Mouse (Mus musculus) heart, postnatal 14 days (tissue): ENCODE results near the gene Rbp4. TPM values are rescaled to one million over a fixed set of nuclear protein-coding genes. Genes with fewer than 3 reads are reported as not detected.
A peak's percentile ranks its signal among the peaks of the same experiment; 100 is the strongest.

Experiments used
- DNase-seq, 2 experiments: peaks; one replicate each; pipeline ENCODE4 v3.0.0; 2021 to 2022
- intact Hi-C: fragments of 180-260 bp; cut with DNase I; formaldehyde crosslinking; loops from one replicate; pipeline ENCODE4 v1.15.1; 2025
- long read RNA-seq, 2 experiments: library from polyadenylated mRNA; stranded (forward); transcript quantifications; one replicate each; pipeline ENCODE4 v2.0.0; 2021
- total RNA-seq, 2 experiments: library from RNA; stranded (reverse); gene quantifications; 2 replicates each; pipeline ENCODE4 v1.2.3; 2021

Gene Rbp4
- total RNA-seq: 1 to 10 TPM; 2.4 to 2.6 TPM
- long read RNA-seq, experiment 1, partial matches to known transcripts: 0 of 3 reads
- long read RNA-seq, experiment 1, other reads (novel, unspliced or antisense): 0 of 3 reads
- long read RNA-seq, experiment 2, transcript Rbp4-202 (6 exons, 937 nt): major isoform, 7 of 14 reads
- long read RNA-seq, experiment 2, partial matches to known transcripts: 0 of 14 reads
- long read RNA-seq, experiment 2, other reads (novel, unspliced or antisense): 7 of 14 reads

DNA sequence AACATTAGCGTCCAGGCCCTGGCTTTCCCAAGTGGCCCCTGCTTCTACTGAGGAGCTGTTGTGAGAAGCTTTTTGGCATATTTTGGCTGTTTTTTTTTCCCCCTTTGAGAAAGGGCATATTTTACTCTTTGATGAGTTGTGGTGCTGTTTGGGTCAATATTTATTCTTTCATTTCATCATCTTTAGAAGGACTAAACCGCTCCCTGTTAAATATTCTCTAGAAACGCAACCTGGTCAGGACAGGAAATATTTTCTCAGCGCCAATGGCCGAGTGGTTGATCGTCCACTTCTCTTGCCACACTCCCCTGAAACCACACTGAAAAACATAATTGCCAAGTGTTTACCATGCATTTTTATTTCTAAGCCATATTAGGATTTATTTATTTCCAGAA is at the start of gene Rbp4:
Gene Rbp4 (minus strand): TSS at position 63 of the 392 bp plus-strand sequence.
- DNase-seq: no peak
- intact Hi-C loops: no loop called here

DNA sequence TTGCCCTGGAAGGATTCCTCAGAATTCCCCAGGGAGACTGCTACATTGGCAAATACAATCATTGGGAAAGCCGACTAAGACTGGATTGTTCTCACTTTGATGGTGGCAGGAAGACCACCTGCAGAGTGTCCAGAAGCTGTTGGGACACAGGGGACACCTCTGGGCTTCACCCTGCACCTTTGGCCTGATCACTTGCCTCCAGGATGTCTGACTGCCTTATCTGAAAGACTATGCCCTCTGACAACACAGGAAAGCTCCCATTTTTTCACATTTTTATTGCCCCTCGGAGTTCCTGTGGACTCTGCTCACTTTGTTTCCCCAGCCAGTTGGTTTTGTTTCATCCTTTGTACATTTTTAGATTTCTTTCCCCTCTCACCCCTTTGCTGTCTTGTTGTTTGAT is 39.6 kb upstream of the Rbp4 start:
- intact Hi-C loops: no loop called here
- DNase-seq: no peak

DNA sequence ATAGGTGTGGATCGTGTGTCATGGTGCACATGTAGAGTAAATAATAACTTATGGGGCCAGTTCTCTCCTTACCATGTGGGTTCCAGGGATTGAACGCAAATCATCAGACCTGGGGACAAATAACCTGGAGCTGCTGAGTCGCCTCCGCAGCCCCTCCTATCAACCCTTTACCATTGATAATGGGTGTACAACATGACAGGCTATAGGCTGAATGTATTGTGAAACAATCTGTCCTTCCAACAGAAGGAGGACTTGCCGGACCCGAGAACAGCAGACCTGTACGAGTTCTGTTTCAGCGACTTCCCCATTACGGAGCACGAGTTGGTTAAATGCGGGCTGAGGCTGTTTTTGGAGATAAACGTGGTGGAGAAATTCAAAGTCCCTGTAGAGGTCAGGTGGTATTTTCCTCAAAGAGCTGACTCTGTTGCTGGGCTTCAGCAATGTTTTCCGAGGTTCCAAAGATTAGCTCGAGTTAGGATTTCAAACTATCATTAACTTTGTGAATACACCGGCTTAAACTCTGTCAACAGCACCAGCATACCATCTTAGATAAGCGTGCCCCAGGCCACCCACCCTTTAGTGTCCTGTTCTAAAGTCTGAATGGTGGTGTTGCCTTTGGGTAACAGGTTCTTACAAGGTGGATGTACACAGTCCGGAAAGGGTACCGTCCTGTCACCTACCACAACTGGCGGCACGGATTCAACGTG is 36.7 kb upstream of the Rbp4 start:
- DNase-seq: no peak
- intact Hi-C loops: no loop called here

DNA sequence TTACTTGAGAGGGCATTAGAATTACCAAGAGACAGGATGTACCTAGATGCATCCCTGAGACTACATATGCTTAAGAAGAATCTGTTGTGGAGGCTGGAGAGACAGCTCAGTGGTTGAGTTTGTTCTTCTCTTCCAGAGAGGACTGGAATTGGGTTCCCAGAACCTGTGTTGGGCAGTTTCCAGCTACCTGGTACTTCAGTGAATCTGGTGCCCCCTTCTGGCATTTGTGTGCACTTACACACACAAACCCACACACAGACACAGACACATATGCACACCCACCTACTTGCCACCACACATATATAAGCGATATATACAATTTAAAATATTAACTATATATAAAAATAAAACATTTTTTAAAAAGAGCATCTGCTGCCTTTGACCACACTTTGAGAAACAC is 31.2 kb upstream of the Rbp4 start:
- no peak for DNase-seq
- intact Hi-C loops: no loop called here

DNA sequence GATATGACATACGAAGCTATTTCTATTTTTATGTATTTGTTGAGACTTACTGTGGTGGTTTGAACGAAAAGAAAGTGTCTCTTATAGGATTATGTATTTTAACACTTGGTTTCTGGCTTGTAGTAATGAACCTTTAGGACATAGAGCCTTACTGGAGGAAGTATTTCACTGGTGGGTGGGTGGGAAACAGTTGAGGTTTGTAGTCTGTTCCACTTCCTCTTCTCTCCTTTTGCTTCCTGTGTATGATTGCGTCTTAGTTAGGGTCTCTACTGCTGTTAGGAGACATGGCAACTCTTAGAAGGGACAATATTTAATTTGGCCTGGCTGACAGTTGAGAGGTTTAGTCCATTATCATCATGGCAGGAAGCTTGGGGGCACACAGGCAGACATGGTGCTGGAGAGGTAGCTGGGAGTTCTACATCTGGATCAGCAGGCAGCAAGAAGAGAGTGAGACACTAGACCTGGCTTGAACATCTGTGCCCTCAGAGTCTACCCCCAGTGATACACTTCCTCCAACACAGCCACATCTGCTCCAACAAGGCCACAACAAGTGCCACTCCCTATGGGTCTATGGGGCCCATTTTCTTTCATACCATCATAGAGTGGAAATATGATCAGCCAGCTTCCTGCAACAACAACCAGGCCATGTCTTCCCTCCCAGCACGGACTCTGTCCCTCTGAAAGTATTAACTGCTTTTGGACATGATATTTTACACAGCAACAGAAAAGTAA is 18.6 kb upstream of the Rbp4 start:
- intact Hi-C loops: no loop called here
- DNase-seq: no peak

DNA sequence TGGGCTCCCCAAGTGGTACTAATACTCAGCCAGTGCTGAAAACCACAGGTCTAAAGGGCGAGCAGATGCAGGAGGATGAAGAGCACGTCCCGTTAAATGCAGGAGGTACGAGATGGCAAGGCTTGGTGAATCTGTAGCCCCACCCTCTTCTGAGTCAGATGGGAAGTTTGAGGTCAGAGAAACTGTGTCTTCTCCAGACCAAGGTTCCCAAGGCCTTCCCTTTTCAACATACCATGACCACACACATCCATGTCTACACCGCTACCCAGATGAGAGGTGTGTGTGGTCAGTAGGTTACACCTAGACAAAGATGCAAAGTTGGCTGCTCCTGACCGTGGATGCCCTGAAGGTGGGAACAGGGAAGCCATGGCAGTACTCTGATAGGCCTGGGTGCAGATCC is 9.7 kb upstream of the Rbp4 start:
- DNase-seq: no peak

DNA sequence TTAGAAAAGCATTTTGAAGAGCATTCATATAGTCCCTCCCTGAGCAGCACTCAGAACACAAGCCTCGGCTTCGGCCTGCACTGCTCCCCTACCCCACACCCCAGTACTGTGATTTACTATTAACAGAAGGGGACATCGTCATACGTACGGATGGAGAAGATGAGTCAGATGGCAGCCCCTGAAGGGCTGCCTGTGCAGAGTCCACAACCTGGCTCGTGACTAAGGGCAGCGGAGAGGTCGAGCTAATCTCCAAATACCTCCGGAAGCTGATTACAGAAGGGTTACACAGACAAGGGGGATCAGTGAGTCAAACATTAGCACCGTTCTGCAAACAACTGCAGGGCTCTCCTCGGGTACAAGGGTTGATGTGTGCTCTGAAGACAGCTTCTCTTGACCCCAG is 8.9 kb upstream of the Rbp4 start:
- DNase-seq: no peak
- intact Hi-C loops: no loop called here

More for the DNA sequence above, 9.7 kb upstream of the Rbp4 start:
- intact Hi-C loops: no loop called here

DNA sequence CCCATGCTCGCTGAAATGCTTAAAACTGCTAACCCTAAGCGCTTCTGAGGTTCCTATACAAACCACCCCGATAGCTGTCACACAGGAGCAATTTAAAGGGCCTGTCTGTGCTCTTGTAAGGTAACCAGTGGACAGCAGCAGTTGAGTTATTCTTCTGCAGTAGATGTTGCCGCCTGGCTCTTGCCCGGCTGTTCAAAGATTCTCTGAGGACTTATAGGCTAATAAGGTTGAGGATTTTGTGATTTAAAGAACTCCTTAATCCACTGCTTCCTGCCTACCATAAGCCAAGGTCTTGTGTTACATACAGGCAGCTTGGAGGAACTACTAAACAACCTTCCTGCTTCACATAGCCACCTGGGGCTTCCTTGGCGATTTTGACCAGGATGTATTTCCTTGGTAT is 7.4 kb upstream of the Rbp4 start, which contains the start of gene Pde6c:
Gene Pde6c (plus strand): TSS at position 301 of the 400 bp plus-strand sequence.
- intact Hi-C loops: no loop called here

DNA sequence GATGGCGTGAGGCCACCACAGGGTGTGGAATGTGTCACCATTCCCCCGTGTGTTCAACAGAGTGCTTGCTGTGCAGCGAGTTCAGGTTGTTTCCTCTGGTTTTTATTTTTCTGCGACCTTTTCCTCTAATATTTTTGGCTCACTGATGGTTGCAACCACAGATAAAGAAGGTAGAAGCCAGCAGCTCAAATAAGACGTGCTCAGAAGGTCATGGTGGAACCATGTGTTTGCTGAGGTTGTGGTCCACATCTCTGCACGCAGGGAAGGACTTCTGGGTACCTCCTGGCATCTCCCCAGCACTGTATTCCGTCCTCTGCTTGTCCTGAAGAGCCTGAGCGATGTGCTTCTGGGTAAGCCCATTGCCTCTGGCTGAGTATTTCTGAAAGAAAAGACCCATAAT is 1.6 kb upstream of the Rbp4 start:
- no peak for DNase-seq
- intact Hi-C loops: no loop called here

More for the DNA sequence above, 7.4 kb upstream of the Rbp4 start, which contains the start of gene Pde6c:
- no peak for DNase-seq

DNA sequence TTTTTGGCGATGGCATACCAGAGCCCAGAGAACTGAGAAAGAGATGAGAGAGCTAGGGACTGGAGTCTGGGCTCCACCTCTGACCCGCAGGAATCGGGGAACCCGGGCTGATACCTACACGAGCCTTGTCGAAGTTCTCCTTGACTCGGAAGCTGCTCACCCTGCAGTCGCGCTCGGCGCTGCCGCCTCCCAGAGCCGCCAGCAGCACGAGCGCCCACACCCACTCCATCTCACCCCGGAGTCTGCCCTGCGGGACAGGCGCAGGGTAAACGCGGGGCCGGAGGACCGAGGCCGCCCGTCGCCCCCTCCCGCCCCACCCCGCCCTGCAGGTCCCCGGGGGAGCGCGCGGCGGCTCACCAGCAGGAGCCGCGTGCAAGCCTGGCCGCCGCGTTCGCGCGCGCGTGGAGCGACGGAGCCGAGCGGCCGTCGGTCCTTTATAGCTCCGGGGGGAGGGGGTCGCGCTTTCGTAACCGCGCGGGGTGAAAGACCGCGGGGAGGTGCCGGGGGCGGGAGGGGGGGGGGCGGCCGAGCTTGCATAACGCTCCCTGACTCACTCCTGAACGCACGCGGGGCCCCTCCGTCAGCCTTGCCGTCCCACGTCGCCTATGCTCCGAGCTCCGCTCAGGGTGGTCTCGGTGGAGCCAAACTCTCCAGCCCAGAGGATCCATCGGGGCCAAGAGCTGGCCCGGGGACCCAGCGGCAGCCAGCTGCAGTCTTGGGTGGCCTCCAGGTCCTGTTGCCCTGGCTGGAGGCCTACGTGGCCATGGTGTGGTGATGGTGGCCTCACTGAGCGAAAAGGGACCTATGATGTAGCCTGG is 471 bp downstream of the Rbp4 start:
- DNase-seq: peak; percentile 31 to 49
- intact Hi-C loops: no loop called here

DNA sequence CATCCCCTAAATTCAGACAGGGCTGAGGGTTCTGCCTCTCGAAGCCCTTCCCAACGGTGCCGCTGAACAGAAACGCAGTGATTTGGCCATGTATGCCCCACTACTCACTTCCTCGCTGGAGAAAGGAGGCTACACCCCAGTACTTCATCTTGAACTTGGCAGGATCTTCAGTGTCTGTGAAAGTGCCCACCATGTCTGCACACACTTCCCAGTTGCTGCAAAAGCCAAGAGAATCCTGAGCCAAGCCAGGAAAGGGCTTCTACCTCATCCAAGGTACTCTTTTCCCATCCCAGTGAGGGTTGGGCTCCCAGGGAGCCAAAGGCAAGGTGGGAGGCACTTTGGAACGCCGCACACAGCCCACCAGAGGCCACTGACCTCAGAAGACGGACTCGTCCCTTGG is 1.2 kb downstream of the Rbp4 start:
- DNase-seq: no peak
- intact Hi-C loops: no loop called here

DNA sequence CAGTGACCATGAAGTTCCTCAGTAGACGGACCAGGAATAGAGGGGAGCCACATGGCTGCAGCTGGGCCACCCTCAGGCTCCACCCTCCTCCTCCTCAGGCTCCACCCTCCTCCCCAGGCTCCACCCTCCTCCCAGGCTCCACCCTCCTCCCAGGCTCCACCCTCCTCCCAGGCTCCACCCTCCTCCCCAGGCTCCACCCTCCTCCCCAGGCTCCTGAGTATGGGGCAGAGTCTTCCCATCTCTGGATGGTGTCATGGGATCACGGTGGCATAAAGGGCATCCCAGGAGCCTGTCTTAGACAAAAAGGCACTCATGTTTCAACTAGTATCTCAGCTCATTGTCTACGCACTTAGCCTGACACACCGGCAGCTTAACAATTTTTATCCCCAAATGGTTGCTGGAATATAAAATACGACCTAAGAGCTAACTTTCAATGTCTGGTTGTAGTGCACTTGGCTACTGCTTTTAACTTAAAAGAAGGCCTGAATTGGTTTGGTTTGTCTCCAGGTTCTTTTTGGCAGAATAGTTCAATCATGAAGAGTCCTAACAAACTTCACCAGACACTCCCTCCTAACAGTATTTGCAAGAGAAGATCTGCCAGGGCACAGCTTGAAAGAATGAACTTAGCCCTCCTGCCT is 4.8 kb downstream of the Rbp4 start:
- intact Hi-C loops: no loop called here

DNA sequence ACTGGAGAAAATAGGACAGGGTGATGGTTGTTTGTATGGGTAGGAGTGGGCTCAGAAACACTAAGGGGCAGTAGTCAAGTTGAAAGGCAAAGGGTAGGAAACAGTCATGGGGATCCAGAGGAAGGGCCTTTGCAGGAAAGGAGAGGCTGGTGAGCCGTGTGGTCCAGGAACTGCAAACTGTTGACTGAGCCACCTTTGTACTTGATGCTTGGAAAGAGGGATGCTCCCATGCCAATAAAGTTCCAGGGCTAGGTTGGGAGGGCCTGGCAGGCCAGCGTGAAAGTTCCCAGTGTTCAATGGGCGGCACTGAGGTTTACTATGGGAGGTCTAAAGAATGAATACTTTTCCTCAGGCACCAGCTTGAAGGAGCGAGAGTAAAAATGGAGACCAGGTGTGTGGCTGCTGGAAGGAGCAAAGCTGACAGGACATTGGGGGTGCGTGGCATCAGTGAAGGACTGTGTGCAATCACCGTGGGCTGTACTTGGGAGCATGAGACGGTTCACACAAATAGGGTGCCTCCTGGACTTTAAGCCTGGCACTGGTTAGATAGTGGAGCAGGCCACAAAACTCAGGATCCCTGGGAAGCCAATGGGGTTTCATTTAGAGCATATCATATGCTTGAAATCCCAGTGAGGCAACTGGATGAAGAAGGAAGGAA is 10.1 kb downstream of the Rbp4 start:
- intact Hi-C loops: no loop called here
- no peak for DNase-seq

More for the DNA sequence above, 4.8 kb downstream of the Rbp4 start:
- DNase-seq: no peak

DNA sequence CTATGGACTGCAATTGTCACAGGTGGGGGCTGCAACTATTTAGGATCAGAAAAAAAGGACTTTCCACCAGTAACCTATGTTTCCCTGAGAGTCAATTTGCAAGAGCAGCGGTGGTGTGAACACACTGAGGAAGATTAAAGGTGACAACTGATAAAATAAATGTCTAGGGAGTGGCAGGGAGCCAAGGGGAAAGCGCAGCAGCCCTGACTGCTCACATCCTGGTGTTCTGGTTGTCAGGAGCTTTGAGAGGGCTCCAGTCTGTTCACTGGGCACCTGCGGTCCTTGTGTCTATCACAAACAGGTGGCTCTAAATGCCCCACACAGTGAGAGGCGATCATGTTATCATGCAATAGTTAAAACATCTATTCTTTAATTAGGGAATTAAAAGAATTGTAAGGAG is 12.5 kb downstream of the Rbp4 start:
- no peak for DNase-seq
- intact Hi-C loops: no loop called here

DNA sequence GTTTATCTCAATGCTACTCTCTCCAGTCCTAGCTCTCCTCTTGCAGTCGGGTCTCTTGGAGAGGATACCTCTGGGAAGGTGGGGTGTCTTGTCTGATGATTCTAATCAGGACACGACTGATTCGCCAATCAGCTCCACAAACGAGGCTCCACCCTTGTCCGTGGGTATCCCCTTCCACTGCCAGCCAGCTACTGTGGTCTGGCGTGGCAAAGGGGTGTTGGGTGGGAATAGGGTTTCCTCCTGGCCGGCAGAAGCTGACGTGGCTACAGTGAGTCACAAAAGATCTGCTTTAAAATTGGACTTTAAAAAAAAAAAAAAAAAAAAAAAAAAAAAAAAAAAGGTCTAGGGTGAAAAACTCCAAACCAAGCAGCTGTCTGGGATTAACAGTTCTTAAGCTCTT is 14.0 kb downstream of the Rbp4 start:
- intact Hi-C loops: no loop called here

DNA sequence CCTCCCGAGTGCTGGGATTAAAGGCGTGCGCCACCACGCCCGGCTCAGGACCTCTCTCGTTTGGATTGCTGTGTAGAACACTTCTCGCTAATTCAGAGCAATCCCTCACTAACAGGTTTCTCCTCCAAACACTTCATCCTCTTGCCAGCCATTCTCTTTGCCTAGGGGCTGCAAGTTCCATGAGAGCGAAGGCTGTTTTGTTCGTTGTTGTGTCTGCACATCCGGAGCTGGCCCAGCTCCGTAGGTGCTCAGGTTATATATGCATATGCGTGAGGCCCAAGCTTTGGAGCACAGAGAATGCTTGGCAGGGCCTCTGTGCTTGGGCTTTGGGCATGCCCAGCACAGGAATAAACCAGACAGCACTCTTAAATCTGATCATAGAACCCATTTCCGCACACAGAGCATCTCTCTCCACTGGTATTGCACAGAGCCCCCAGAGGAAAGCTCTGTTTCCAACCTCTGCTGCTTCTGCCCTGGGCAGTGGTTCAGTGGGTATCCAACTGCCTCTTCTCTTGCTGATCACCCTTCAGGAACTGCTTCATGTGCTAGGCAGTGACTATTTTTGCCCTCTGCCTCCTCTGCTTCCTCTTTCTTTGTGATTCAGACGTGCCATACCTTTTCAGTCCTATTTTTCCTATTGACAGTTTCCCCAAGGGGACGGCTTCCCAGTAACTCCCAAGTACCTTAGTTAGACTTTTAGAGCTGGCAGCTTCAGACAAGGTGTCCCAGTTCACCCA is 15.4 kb downstream of the Rbp4 start:
- intact Hi-C loops: no loop called here
- DNase-seq: no peak

More for the DNA sequence above, 14.0 kb downstream of the Rbp4 start:
- no peak for DNase-seq

DNA sequence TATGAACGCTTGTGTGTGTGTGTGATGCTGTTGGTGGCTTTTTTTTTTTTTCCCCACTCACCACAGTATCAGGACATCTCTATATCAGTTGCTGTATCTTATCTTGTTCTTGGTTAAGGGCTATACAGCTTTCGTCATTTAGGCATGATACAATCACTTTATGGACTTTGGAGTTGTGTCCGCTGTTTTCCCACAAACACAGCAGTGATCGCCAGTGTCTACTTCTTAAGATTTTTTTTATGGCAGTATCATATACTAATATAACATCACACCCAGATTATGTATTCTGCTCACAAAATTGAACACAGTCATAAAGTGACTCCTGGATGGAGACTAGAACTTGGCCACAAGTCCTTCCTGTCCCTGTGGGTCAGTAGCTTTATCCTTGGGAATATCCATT is 17.2 kb downstream of the Rbp4 start:
- intact Hi-C loops: no loop called here
- no peak for DNase-seq

DNA sequence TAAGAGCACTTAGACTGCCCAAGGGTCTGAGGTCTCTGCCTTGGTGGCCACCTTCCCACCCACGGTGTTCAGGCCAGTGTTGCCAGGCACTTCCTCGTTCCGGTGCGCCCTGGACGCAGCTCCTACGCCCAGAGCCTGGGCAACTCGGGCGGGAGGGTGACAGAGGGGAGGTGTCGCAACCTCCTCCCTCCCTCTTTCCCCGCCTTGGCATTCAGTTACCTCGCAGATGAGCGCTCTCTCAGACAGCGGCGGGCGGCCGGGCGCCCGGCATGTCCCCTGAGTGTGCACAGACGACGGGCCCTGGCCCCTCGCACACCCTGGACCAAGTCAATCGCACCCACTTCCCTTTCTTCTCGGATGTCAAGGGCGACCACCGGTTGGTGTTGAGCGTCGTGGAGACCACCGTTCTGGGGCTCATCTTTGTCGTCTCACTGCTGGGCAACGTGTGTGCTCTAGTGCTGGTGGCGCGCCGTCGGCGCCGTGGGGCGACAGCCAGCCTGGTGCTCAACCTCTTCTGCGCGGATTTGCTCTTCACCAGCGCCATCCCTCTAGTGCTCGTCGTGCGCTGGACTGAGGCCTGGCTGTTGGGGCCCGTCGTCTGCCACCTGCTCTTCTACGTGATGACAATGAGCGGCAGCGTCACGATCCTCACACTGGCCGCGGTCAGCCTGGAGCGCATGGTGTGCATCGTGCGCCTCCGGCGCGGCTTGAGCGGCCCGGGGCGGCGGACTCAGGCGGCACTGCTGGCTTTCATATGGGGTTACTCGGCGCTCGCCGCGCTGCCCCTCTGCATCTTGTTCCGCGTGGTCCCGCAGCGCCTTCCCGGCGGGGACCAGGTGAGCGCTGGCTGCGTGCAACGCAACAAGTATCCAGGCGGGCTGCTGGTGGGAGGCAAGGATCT is 28.0 kb downstream of the Rbp4 start, which contains the start of gene Ffar4:
Gene Ffar4 (plus strand): TSS at position 214 of the 901 bp plus-strand sequence.
- intact Hi-C loops: no loop called here
- DNase-seq: peak in 1 of 2 experiments; percentile 6
